Mouse (Mus musculus): Measurements from ENCODE around the gene Prdx2.
A peak's percentile ranks its signal among the peaks of the same experiment; 100 is the strongest.

The Prdx2 gene

GRCm38 (mm10) chr8:84969241-84970134 lies at the start of gene Prdx2, which contains the start of the genes Gm49661 and Rnaseh2a:
Gene Prdx2 (plus strand): TSS chr8:84969587.
Gene Gm49661 (minus strand): TSS chr8:84969433.
Gene Rnaseh2a (minus strand): TSS chr8:84969767.
- DNase-seq = peak; percentile 81

GRCm38 (mm10) chr8:84921596-84921995 lies 47.8 kb upstream of the Prdx2 start:
- DNase-seq = no peak

- DNase-seq = no peak
These were observed 43.8 kb upstream of the Prdx2 start for GRCm38 (mm10) chr8:84925557-84925956.

- no peak for DNase-seq
These were observed 41.9 kb upstream of the Prdx2 start for GRCm38 (mm10) chr8:84927513-84927912.

- peak; percentile 76 for DNase-seq
These were observed 40.7 kb upstream of the Prdx2 start for GRCm38 (mm10) chr8:84928456-84929306.

GRCm38 (mm10) chr8:84930582-84930981 lies 38.8 kb upstream of the Prdx2 start:
- DNase-seq = no peak

GRCm38 (mm10) chr8:84933767-84934559 lies 35.4 kb upstream of the Prdx2 start:
- no peak for DNase-seq

- no peak for DNase-seq
These were observed 34.5 kb upstream of the Prdx2 start for GRCm38 (mm10) chr8:84934860-84935259.

- DNase-seq = no peak
These were observed 33.9 kb upstream of the Prdx2 start for GRCm38 (mm10) chr8:84935489-84935888.

- no peak for DNase-seq
These were observed 33.1 kb upstream of the Prdx2 start for GRCm38 (mm10) chr8:84936041-84936961.

GRCm38 (mm10) chr8:84936962-84937546 lies 32.3 kb upstream of the Prdx2 start, which contains the start of gene Mast1:
Gene Mast1 (minus strand): TSS chr8:84937359.
- peak; percentile 58 for DNase-seq

GRCm38 (mm10) chr8:84937620-84938485 lies 31.5 kb upstream of the Prdx2 start:
- no peak for DNase-seq

GRCm38 (mm10) chr8:84943699-84944098 lies 25.7 kb upstream of the Prdx2 start:
- no peak for DNase-seq

- DNase-seq = peak; percentile 34
These were observed 24.8 kb upstream of the Prdx2 start for GRCm38 (mm10) chr8:84944478-84945160.

GRCm38 (mm10) chr8:84945235-84945632 lies 24.2 kb upstream of the Prdx2 start:
- no peak for DNase-seq

- DNase-seq = no peak
These were observed 23.5 kb upstream of the Prdx2 start for GRCm38 (mm10) chr8:84945633-84946527.

GRCm38 (mm10) chr8:84946528-84947240 lies 22.7 kb upstream of the Prdx2 start, which contains the start of gene Rtbdn:
Gene Rtbdn (plus strand): TSS chr8:84946991.
- DNase-seq = no peak

- DNase-seq = peak; percentile 63
These were observed 22.2 kb upstream of the Prdx2 start for GRCm38 (mm10) chr8:84947241-84947545.

All from kidney, adult 18-20 months (tissue).